Mouse (Mus musculus) CD4-positive helper T cell, adult 2 months (primary cell): Measurements from ENCODE around the gene Large1.

Experiments used
- DNase-seq: peaks from one replicate; pipeline ENCODE4 v3.0.0-alpha.2; 2012; ENCODE audit warnings: low read depth, missing footprints, low spot score

Large1 gene

GRCm38 (mm10) chr8:72801583-72801982, 551.8 kb downstream of the Large1 start:
- DNase-seq: no peak

- no peak for DNase-seq
Measured at GRCm38 (mm10) chr8:72780644-72781043, 572.7 kb downstream of the Large1 start.

GRCm38 (mm10) chr8:72777797-72778196, 575.5 kb downstream of the Large1 start:
- DNase-seq: no peak

- DNase-seq: no peak
Measured at GRCm38 (mm10) chr8:72766777-72767176, 586.6 kb downstream of the Large1 start.

- DNase-seq: no peak
Measured at GRCm38 (mm10) chr8:72765696-72766095, 587.6 kb downstream of the Large1 start.
